Mouse (Mus musculus) liver, embryonic 11.5 days (tissue): Measurements from ENCODE around the gene Tmed2. TPM values are rescaled to one million over a fixed set of nuclear protein-coding genes. Genes with fewer than 3 reads are reported as not detected.

Source experiments
- ATAC-seq: fragments of 200-750 bp; cut with Nextera tagmentation; replicated peaks from 2 replicates; pipeline ENCODE4 v1.8.0; 2017; ENCODE audit warnings: moderate number of reproducible peaks, mild to moderate bottlenecking, moderate TSS enrichment, moderate library complexity; ENCODE audit not compliant: low FRiP score
- DNase-seq: peaks from one replicate; pipeline ENCODE4 v3.0.0-alpha.2; 2017; ENCODE audit warnings: low spot score
- H3K27ac ChIP-seq: fragments of 300-500 bp; sonication (generic); 2 replicates; pipeline ENCODE4 v1.5.1; 2014; ENCODE audit warnings: mild to moderate bottlenecking, low read depth, low read length, control low read depth
- H3K27me3 ChIP-seq: fragments of 300-500 bp; sonication (generic); replicated peaks from 2 replicates; pipeline ENCODE4 v1.6.1; 2014; ENCODE audit warnings: low read length, mixed read lengths; ENCODE audit not compliant: control insufficient read depth, insufficient read depth
- H3K36me3 ChIP-seq: fragments of 300-500 bp; sonication (generic); 2 replicates; pipeline ENCODE4 v1.6.1; 2014; ENCODE audit warnings: mild to moderate bottlenecking, low read length, moderate library complexity, mixed read lengths; ENCODE audit not compliant: control insufficient read depth, insufficient read depth
- H3K4me1 ChIP-seq: fragments of 300-500 bp; sonication (generic); replicated peaks from 2 replicates; pipeline ENCODE4 v1.6.1; 2014; ENCODE audit warnings: low read length, mixed read lengths; ENCODE audit not compliant: control insufficient read depth, insufficient read depth
- H3K4me2 ChIP-seq: fragments of 300-500 bp; sonication (generic); 2 replicates; pipeline ENCODE4 v1.6.1; 2014; ENCODE audit warnings: mild to moderate bottlenecking, control low read depth, moderate library complexity
- H3K4me3 ChIP-seq: fragments of 300-500 bp; sonication (generic); 2 replicates; pipeline ENCODE4 v1.5.1; 2014; ENCODE audit warnings: low read depth, low read length, control low read depth
- H3K9ac ChIP-seq: fragments of 300-500 bp; sonication (generic); 2 replicates; pipeline ENCODE4 v1.6.1; 2014; ENCODE audit warnings: low read depth, low read length, control low read depth
- H3K9me3 ChIP-seq: fragments of 300-500 bp; sonication (generic); 2 replicates; pipeline ENCODE4 v1.6.1; 2016; ENCODE audit warnings: low read length, inconsistent platforms, mixed read lengths; ENCODE audit not compliant: control insufficient read depth
- WGBS: fragments of 180-500 bp; shearing (Covaris S2); extraction: QIAGEN DNeasy Blood & Tissue Kit; methylation state at CpG from one replicate; pipeline ENCODE4 v1.1.7; 2014; 5-methylcytosine and 5-hydroxymethylcytosine counted together
- polyA plus RNA-seq: library from polyadenylated mRNA; unstranded; fragments of >200 nt; fragmentation: Nextera tagmentation; extraction: Ambion mirVana; gene quantifications from 2 replicates; pipeline ENCODE4 v1.2.1, GENCODE M21; 2014

The Tmed2 gene
- 521 and 566 TPM in 2 replicates for polyA plus RNA-seq

GRCm38 (mm10) chr5:124540383-124540786, at the start of gene Tmed2:
TSS of gene Tmed2 (plus strand) at chr5:124540695.
- Histone ChIP-seq H3K27me3 (no peaks in the 10 kb centered on the region), H3K9ac (peak within 1 kb of the TSS; percentile 95), H3K4me1 (peaks cover 11% of the 10 kb centered on the region), H3K4me2 (peak within 1 kb of the TSS; percentile 88), H3K27ac (peak within 1 kb of the TSS; percentile 87), H3K36me3 (peaks cover 22% of the 10 kb centered on the region), H3K4me3 (peak within 1 kb of the TSS; percentile 96), H3K9me3 (no peaks in the 10 kb centered on the region)
- DNase-seq (peak; percentile 88), ATAC-seq (peak; percentile 95)
- 2% methylated on average over 35 of the region's 35 CpGs for whole genome bisulfite sequencing

- no peaks in the 10 kb centered on the region for H3K27me3 ChIP-seq
- ATAC-seq = no peak
- WGBS = 90% methylated on average over 4 of the region's 4 CpGs
- no peak overlapping the region for H3K4me2 ChIP-seq
- peaks cover 11% of the 10 kb centered on the region; the same call in 1 of the 2 replicates for H3K36me3 ChIP-seq
- no peaks in the 10 kb centered on the region for H3K9me3 ChIP-seq
- H3K4me3 ChIP-seq = no peak overlapping the region
- peaks cover under 1% of the 10 kb centered on the region; the same call in 1 of the 2 replicates for H3K4me1 ChIP-seq
- no peak overlapping the region for H3K27ac ChIP-seq
- H3K9ac ChIP-seq = no peak overlapping the region
- no peak for DNase-seq
These were observed 48.8 kb upstream of the Tmed2 start for GRCm38 (mm10) chr5:124491732-124492131.

GRCm38 (mm10) chr5:124492618-124493017, 47.9 kb upstream of the Tmed2 start:
- no peaks in the 10 kb centered on the region for H3K9me3 ChIP-seq
- no peaks in the 10 kb centered on the region for H3K27me3 ChIP-seq
- no peak overlapping the region for H3K9ac ChIP-seq
- no peak for ATAC-seq
- no peak overlapping the region for H3K4me3 ChIP-seq
- no peak for DNase-seq
- H3K4me2 ChIP-seq = no peak overlapping the region
- H3K27ac ChIP-seq = no peak overlapping the region
- H3K36me3 ChIP-seq = peaks cover 11% of the 10 kb centered on the region; the same call in 1 of the 2 replicates
- peaks cover 6% of the 10 kb centered on the region for H3K4me1 ChIP-seq
- 69% methylated on average over 4 of the region's 4 CpGs for WGBS

- no peak overlapping the region for H3K9ac ChIP-seq
- H3K27ac ChIP-seq = no peak overlapping the region
- H3K27me3 ChIP-seq = no peaks in the 10 kb centered on the region
- ATAC-seq = no peak
- H3K9me3 ChIP-seq = no peaks in the 10 kb centered on the region
- no peak for DNase-seq
- H3K4me2 ChIP-seq = no peak overlapping the region
- 78% methylated on average over 11 of the region's 11 CpGs for WGBS
- H3K36me3 ChIP-seq = peaks cover 11% of the 10 kb centered on the region
- peaks cover 10% of the 10 kb centered on the region for H3K4me1 ChIP-seq
- H3K4me3 ChIP-seq = no peak overlapping the region
These were observed 47.0 kb upstream of the Tmed2 start for GRCm38 (mm10) chr5:124493455-124493854.

GRCm38 (mm10) chr5:124495547-124495946, 44.9 kb upstream of the Tmed2 start:
- Histone ChIP-seq H3K27me3 (no peaks in the 10 kb centered on the region), H3K4me1 (peaks cover 20% of the 10 kb centered on the region), H3K4me2 (no peak overlapping the region), H3K27ac (no peak overlapping the region), H3K9me3 (no peaks in the 10 kb centered on the region), H3K36me3 (peaks cover 6% of the 10 kb centered on the region), H3K4me3 (no peak overlapping the region), H3K9ac (no peak overlapping the region)
- ATAC-seq = no peak
- 75% methylated on average over 7 of the region's 7 CpGs for WGBS
- no peak for DNase-seq

GRCm38 (mm10) chr5:124496614-124497514, 43.6 kb upstream of the Tmed2 start:
- DNase-seq (no peak), ATAC-seq (no peak)
- H3K4me3 ChIP-seq = no peak overlapping the region
- H3K36me3 ChIP-seq = peaks cover 5% of the 10 kb centered on the region
- H3K9me3 ChIP-seq = no peaks in the 10 kb centered on the region
- H3K27ac ChIP-seq = no peak overlapping the region
- H3K9ac ChIP-seq = no peak overlapping the region
- H3K4me1 ChIP-seq = peaks cover 20% of the 10 kb centered on the region
- 50% methylated on average over 15 of the region's 15 CpGs for WGBS
- H3K27me3 ChIP-seq = no peaks in the 10 kb centered on the region
- H3K4me2 ChIP-seq = peak overlapping the region; percentile 42; the same call in 1 of the 2 replicates

GRCm38 (mm10) chr5:124498221-124498876, 42.1 kb upstream of the Tmed2 start:
- DNase-seq = no peak

GRCm38 (mm10) chr5:124499001-124499400, 41.5 kb upstream of the Tmed2 start:
- peaks cover 20% of the 10 kb centered on the region for H3K4me1 ChIP-seq
- H3K4me3 ChIP-seq = no peak overlapping the region
- DNase-seq = no peak
- peaks cover 5% of the 10 kb centered on the region for H3K36me3 ChIP-seq
- H3K4me2 ChIP-seq = no peak overlapping the region; the same call in 1 of the 2 replicates
- H3K9me3 ChIP-seq = no peaks in the 10 kb centered on the region
- H3K27ac ChIP-seq = no peak overlapping the region
- ATAC-seq = peak; percentile 61; the same call in 1 of the 2 replicates
- H3K9ac ChIP-seq = no peak overlapping the region
- no peaks in the 10 kb centered on the region for H3K27me3 ChIP-seq
- 35% methylated on average over 5 of the region's 5 CpGs for WGBS

More at GRCm38 (mm10) chr5:124498221-124498876, 42.1 kb upstream of the Tmed2 start:
- no peak overlapping the region for H3K9ac ChIP-seq
- peak overlapping the region; percentile 10 for H3K4me2 ChIP-seq
- no peaks in the 10 kb centered on the region for H3K27me3 ChIP-seq
- no peak overlapping the region for H3K4me3 ChIP-seq
- ATAC-seq = no peak
- H3K27ac ChIP-seq = peak overlapping the region; percentile 45; the same call in 1 of the 2 replicates
- H3K4me1 ChIP-seq = peaks cover 20% of the 10 kb centered on the region
- H3K9me3 ChIP-seq = no peaks in the 10 kb centered on the region
- 42% methylated on average over 9 of the region's 9 CpGs for WGBS
- H3K36me3 ChIP-seq = peaks cover 5% of the 10 kb centered on the region
